Mouse (Mus musculus): ENCODE measurements around the gene Kri1. TPM values are rescaled to one million over a fixed set of nuclear protein-coding genes. Genes with fewer than 3 reads are reported as not detected.
A peak's percentile ranks its signal among the peaks of the same experiment; 100 is the strongest.
"Not testable (repeated sequence)": the region's sequence is repeated elsewhere in the genome, so short reads cannot be mapped to it uniquely, and the experiment has no call there.

Gene Kri1
- polyA plus RNA-seq, 1 experiment from 2014 or later: 18.3 TPM

DNA sequence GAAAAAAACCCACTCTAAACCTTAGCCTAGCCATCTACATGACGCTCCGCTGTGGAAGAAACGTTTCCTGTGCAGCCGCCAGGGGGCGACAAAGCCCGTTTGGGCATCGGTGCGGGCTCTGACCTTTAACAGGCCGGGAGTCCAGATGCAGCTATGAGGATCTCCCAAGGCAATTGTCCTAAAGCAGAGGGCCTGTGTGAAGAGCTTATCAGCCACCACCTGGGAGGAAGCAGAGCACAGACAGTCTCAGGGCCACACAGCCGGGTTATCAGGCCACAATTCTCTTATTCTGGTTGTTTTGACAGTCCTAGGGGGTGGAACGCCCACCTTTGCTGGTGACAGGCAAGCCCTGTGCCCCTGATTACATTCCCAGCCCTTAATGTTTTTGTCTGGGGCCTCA lies 25.6 kb upstream of the Kri1 start:
- H3K9ac ChIP-seq: no peak overlapping the region
- H3K4me1 ChIP-seq: 0 out of 2 replicates have a peak, but pooled peaks cover 3% of the 10 kb centered on the region
- no peaks in the 10 kb centered on the region for H3K9me3 ChIP-seq
- no peak for ATAC-seq (ENCODE audit: low FRiP score, low read depth)
- peaks cover 28% of the 10 kb centered on the region for H3K27me3 ChIP-seq
- no peak overlapping the region for H3K4me3 ChIP-seq
- no peaks in the 10 kb centered on the region for H3K36me3 ChIP-seq
- no peak overlapping the region for H3K27ac ChIP-seq
- WGBS: 8% methylated on average over 11 of the region's 11 CpGs
- H3K4me2 ChIP-seq (replicated peaks): no peak overlapping the region

DNA sequence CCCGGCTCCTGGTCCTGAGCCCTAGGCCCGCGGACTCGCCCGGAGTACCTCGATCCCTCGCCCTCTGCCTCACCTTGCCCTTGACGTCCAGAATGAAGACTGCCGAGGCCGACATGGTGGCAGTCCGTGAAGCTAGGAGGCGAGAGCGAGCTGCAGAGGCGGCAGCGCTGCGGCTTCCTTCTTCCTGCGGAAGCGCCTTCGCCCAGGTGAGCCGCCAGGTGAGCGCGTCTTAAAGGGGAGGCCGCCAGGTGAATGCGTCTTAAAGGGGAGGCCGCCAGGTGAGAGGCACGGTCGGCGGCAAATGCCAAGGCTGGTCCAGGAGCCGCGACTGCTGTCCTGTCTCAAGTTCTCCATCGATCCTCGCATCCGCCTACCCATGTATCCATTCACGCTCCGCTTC lies 24.4 kb upstream of the Kri1 start, which contains the start of gene Ap1m2:
TSS of gene Ap1m2 (minus strand) at position 204 of the 400 bp plus-strand sequence.
- H3K36me3 ChIP-seq: no peaks in the 10 kb centered on the region
- H3K9me3 ChIP-seq: no peaks in the 10 kb centered on the region
- 6% methylated on average over 35 of the region's 35 CpGs for WGBS
- 0 out of 2 replicates have a peak, but pooled peaks cover 3% of the 10 kb centered on the region for H3K4me1 ChIP-seq
- peak within 1 kb of the TSS; percentile 19; the same call in 1 of the 2 replicates for H3K9ac ChIP-seq
- no peak within 1 kb of the TSS; the same call in 1 of the 2 replicates for H3K27ac ChIP-seq
- peak within 1 kb of the TSS; percentile 52 for H3K4me2 ChIP-seq (replicated peaks)
- peaks cover 28% of the 10 kb centered on the region for H3K27me3 ChIP-seq
- peak within 1 kb of the TSS; percentile 31 for H3K4me3 ChIP-seq
- no peak for ATAC-seq (ENCODE audit: low FRiP score, low read depth)

DNA sequence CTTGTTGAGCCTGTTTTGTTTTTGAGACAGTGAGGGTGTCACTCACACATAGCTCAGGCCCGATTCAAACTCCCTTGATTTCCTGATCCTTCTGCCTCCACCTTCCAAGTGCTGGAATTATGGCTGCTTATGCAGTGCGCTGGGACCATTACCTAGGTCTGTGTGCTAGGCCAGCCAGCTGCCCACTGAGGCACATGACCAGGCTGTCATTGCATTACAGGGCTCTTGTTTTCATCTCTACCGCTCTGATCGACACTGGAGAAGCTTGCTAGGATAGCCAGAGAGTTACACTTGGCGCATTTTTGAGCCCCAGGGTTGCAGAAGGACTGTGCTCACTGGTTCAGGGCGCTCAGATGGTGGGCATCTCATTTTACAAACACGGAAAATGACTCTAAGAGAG lies 23.9 kb upstream of the Kri1 start:
- H3K9ac ChIP-seq: peak overlapping the region; percentile 19; the same call in 1 of the 2 replicates
- H3K4me2 ChIP-seq (replicated peaks): peak overlapping the region; percentile 52
- H3K27me3 ChIP-seq: peaks cover 28% of the 10 kb centered on the region
- WGBS: 22% methylated on average over 7 of the region's 7 CpGs
- no peaks in the 10 kb centered on the region for H3K36me3 ChIP-seq
- H3K4me1 ChIP-seq: 0 out of 2 replicates have a peak, but pooled peaks cover 3% of the 10 kb centered on the region
- no peak for ATAC-seq (ENCODE audit: low FRiP score, low read depth)
- H3K4me3 ChIP-seq: peak overlapping the region; percentile 31
- no peaks in the 10 kb centered on the region for H3K9me3 ChIP-seq
- H3K27ac ChIP-seq: no peak overlapping the region; the same call in 1 of the 2 replicates

DNA sequence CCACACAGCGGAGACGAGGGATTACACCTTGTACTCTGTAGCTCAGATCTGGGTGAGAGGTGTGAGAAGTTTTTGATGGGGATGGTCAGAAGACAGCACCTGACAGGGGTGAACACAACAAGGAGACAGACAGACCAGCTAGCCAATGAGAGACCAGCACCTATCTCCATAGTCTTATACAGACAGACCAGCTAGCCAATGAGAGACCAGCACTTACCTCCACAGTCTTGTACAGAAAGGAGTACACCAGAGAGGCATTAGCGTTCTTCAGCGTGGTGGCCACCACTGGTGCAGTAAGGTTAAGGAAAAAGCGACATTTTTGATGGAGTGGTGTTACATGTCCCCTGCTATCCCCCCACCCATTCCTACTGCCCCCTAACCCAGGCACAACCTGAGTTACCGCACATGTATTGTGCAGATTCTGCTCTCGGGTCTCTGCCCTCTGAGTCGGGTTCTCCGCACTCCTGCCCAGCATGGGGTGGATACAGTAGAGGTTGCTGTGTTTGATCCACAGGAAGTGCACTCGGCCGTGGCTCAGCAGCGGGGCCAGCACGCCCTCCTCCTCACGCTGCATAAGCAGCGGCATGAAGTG lies 21.5 kb upstream of the Kri1 start:
- no peak for ATAC-seq (ENCODE audit: low FRiP score, low read depth)
- no peaks in the 10 kb centered on the region for H3K36me3 ChIP-seq
- H3K4me1 ChIP-seq: 0 out of 2 replicates have a peak, but pooled peaks cover 3% of the 10 kb centered on the region

DNA sequence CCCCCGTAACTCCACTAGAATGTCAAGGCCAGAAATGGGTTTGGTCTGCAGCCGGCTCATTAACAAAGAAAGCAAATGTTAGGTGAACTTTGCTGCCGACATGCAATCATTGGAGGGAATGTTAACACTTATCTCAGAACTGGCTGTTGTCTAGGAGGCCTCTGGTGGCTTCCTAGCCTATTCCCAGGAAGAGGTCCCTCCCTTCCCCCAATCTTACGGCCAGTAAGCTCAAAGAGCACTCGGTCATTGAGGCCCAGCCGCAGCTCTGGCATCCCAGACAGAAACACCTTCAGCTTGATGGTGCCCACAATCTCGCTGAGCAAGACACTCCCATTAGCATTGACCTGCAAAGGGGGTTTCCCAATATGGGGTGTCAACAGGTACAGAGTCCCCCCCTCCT lies 17.3 kb upstream of the Kri1 start:
- Histone ChIP-seq H3K9me3 (peaks cover 6% of the 10 kb centered on the region; the same call in 1 of the 2 replicates), H3K9ac (no peak overlapping the region), H3K27me3 (0 out of 2 replicates have a peak, but pooled peaks cover 3% of the 10 kb centered on the region), H3K4me1 (no peaks in the 10 kb centered on the region), H3K36me3 (no peaks in the 10 kb centered on the region), H3K4me3 (no peak overlapping the region), H3K27ac (no peak overlapping the region), H3K4me2 (replicated peaks) (no peak overlapping the region)
- no peak for ATAC-seq (ENCODE audit: low FRiP score, low read depth)
- WGBS: 82% methylated on average over 7 of the region's 7 CpGs

More for the DNA sequence above, 21.5 kb upstream of the Kri1 start:
- no peak overlapping the region for H3K4me2 ChIP-seq (replicated peaks)
- peaks cover 28% of the 10 kb centered on the region for H3K27me3 ChIP-seq
- 64% methylated on average over 15 of the region's 15 CpGs for WGBS
- H3K9ac ChIP-seq: no peak overlapping the region
- no peak overlapping the region for H3K4me3 ChIP-seq
- no peak overlapping the region for H3K27ac ChIP-seq
- H3K9me3 ChIP-seq: no peaks in the 10 kb centered on the region

DNA sequence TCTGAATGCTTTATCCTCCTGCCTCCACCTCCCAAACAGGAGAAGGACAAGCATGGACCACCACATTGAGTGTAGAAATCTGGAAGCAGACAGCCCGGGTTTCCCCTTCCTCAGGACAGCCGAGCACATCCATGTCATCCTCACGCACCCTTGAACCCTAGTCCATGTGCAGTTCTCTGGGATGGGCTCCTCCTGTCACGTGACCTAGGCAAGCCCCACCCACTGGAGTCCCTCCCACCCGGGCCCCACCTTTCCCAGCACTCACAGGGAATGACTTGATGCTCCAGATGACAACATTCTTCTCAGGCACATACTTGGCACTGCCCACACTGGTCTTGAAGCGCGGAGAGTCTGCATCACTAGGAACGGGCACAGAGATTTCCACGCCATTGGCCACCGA lies 11.2 kb upstream of the Kri1 start:
- Histone ChIP-seq H3K36me3 (no peaks in the 10 kb centered on the region), H3K4me1 (peaks cover 12% of the 10 kb centered on the region; the same call in 1 of the 2 replicates), H3K27me3 (no peaks in the 10 kb centered on the region), H3K27ac (no peak overlapping the region), H3K4me3 (no peak overlapping the region), H3K4me2 (replicated peaks) (no peak overlapping the region), H3K9ac (no peak overlapping the region), H3K9me3 (peaks cover 6% of the 10 kb centered on the region; the same call in 1 of the 2 replicates)
- WGBS: 85% methylated on average over 10 of the region's 10 CpGs
- ATAC-seq (ENCODE audit: low FRiP score, low read depth): no peak

DNA sequence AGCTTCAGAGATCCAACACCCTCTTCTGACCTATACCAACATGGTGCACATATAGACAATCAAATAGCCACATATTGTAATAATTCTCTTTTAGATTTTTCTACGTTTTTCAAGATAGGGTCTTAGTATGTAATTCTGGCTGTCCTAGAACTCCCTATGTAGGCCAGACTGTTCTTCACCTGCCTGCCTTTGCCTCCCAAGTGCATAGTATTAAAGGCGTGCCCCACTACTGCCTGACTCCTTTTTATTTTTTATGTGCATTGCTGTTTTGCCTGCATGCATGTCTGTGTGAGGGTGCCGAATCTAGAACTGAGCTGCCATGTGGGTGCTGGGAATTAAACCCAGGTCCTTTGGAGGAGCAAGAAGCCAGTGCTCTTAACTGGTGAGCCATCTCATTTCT lies 4.5 kb upstream of the Kri1 start:
- H3K9me3 ChIP-seq: no peaks in the 10 kb centered on the region
- H3K27ac ChIP-seq: no peak overlapping the region
- H3K4me3 ChIP-seq: no peak overlapping the region
- no peaks in the 10 kb centered on the region for H3K27me3 ChIP-seq
- 0 out of 2 replicates have a peak overlapping the region, but pooled peaks have one; percentile 61 for H3K4me2 ChIP-seq (replicated peaks)
- H3K4me1 ChIP-seq: peaks cover 36% of the 10 kb centered on the region
- 0 out of 2 replicates have a peak, but pooled peaks cover 4% of the 10 kb centered on the region for H3K36me3 ChIP-seq
- no peak for ATAC-seq (ENCODE audit: low FRiP score, low read depth)
- no peak overlapping the region for H3K9ac ChIP-seq
- WGBS: 91% methylated on average over 3 of the region's 3 CpGs

DNA sequence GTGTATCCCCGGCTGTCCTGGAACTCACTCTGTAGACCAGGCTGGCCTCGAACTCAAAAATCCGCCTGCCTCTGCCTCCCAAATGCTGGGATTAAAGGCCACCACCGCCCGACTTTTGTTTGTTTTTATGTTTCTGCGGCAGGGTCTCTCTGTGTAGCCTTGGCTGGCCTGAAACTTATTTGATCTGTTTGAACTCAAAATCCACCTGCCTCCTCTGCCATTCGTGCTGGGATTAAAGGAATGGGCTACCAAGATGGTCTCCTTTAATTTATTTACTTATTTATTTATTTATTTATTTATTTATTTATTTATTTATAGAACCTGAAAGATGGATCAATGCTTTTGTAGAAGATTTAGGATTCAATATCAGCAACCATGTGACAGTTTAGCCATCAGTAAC lies 4.1 kb upstream of the Kri1 start:
- H3K27me3 ChIP-seq; H3K36me3 ChIP-seq; H3K9ac ChIP-seq; H3K9me3 ChIP-seq; ATAC-seq (ENCODE audit: low FRiP score, low read depth): not testable (repeated sequence)
- H3K4me1 ChIP-seq: peaks cover 40% of the 10 kb centered on the region
- peak overlapping the region; percentile 81 for H3K27ac ChIP-seq
- 19% methylated on average over 7 of the region's 7 CpGs for WGBS
- H3K4me2 ChIP-seq (replicated peaks): peak overlapping the region; percentile 61
- peak overlapping the region; percentile 81 for H3K4me3 ChIP-seq

DNA sequence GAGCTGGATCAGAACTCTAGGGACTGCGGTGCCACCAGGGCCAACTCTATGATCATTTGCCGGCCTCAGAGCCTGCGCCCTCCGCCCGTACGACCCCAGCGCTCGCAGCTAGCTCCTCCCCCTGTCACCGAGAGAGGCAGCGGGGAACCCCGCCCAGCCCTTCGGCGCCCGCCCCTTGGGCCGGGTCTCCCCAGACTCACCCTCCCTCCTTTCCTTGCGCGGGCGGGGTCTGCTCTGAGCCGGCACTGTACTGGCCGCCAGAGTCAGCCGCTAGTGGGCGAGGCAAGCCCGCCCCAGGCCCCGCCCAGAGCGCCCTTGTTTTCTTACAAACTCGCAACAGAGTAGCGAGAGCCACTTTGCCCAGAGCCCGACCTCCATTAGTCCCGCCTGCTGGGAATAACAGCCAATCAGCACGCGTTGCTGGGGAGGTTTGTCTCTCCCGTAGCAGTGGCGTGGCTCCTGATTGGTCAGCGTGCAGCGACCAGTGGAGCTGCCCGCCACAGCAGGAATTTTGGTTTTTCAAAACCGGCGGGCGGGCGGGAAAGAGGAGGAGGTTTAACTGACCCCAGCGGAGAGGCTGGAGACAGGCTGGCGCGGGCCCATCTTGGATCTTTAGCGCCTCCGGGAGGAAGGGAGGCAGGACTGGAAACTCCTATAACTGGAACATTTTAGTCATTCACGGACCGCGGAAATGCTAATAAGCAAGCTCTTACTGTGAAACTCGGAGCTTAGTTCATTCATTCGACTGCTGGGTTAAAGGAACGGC lies 3.4 kb upstream of the Kri1 start, which contains the start of gene Cdkn2d:
TSS of gene Cdkn2d (minus strand) at position 386 of the 766 bp plus-strand sequence.
- Histone ChIP-seq H3K27ac (peak within 1 kb of the TSS; percentile 84), H3K9me3 (no peaks in the 10 kb centered on the region), H3K4me2 (replicated peaks) (peak within 1 kb of the TSS; percentile 89), H3K4me3 (peak within 1 kb of the TSS; percentile 81), H3K27me3 (no peaks in the 10 kb centered on the region), H3K4me1 (peaks cover 47% of the 10 kb centered on the region), H3K36me3 (0 out of 2 replicates have a peak, but pooled peaks cover 4% of the 10 kb centered on the region), H3K9ac (peak within 1 kb of the TSS; percentile 82)
- WGBS: under 1% methylated on average over 51 of the region's 51 CpGs
- ATAC-seq (ENCODE audit: low FRiP score, low read depth): peak; percentile 97

DNA sequence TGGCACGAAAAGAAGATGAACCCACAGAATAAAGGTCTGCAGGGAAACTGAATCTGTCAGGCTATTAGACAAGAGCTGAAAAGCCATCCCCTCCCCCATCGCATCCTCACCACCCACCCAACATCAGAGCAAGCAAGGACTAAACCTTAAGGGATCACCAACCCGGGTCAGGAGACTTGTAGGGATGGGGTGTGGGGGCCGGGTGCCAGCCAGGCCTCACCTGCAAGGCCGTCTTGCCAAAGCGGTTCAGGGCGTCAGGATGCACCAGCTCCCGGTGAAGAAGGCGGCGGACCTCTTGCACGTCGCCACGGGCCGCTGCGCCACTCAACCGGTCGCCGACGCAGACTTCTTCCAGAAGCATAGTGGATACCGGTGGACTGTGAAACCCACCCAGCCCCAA lies 2.8 kb upstream of the Kri1 start:
- under 1% methylated on average over 20 of the region's 20 CpGs for WGBS
- H3K9me3 ChIP-seq: no peaks in the 10 kb centered on the region

DNA sequence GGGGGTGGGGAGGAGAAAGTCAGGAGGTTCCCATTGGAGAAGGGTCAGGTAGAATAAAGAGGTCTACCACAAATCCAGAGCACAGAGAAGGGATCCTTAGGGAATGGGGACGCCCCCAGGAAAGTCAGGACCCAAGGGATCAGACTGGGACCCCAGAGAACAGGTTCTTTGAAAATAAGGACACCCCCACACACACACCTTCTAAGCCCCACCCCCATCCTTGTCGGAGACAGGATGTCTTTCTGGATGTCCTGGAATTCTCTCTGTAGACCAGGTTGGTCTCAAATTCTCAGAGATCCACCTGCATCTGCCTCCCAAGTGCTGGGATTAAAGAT lies 1.5 kb upstream of the Kri1 start:
- peak overlapping the region; percentile 81 for H3K4me3 ChIP-seq
- ATAC-seq (ENCODE audit: low FRiP score, low read depth): no peak
- peaks cover 19% of the 10 kb centered on the region for H3K36me3 ChIP-seq
- H3K4me1 ChIP-seq: peaks cover 36% of the 10 kb centered on the region
- peak overlapping the region; percentile 89 for H3K4me2 ChIP-seq (replicated peaks)
- H3K27me3 ChIP-seq: no peaks in the 10 kb centered on the region
- 89% methylated on average over 2 of the region's 2 CpGs for WGBS
- no peak overlapping the region for H3K9ac ChIP-seq
- no peaks in the 10 kb centered on the region for H3K9me3 ChIP-seq
- H3K27ac ChIP-seq: no peak overlapping the region

More for the DNA sequence above, 2.8 kb upstream of the Kri1 start:
- Histone ChIP-seq H3K36me3 (0 out of 2 replicates have a peak, but pooled peaks cover 7% of the 10 kb centered on the region), H3K4me3 (peak overlapping the region; percentile 81), H3K4me2 (replicated peaks) (peak overlapping the region; percentile 89), H3K9ac (peak overlapping the region; percentile 82), H3K4me1 (peaks cover 44% of the 10 kb centered on the region), H3K27ac (peak overlapping the region; percentile 84), H3K27me3 (no peaks in the 10 kb centered on the region)
- ATAC-seq (ENCODE audit: low FRiP score, low read depth): no peak

Data from limb, embryonic 13.5 days (tissue).